Mouse (Mus musculus) liver, embryonic 16.5 days (tissue): Measurements from ENCODE around the gene Pawr. TPM values are rescaled to one million over a fixed set of nuclear protein-coding genes. Genes with fewer than 3 reads are reported as not detected.

Experiments used
- ATAC-seq: fragments of 200-750 bp; cut with Nextera tagmentation; 2 replicates; pipeline ENCODE4 v1.8.0; 2017; ENCODE audit warnings: low read depth, mild to moderate bottlenecking, moderate number of reproducible peaks, moderate library complexity
- H3K27ac ChIP-seq: fragments of 300-500 bp; sonication (generic); 2 replicates; pipeline ENCODE4 v1.5.1; 2014; ENCODE audit warnings: mild to moderate bottlenecking, low read length
- H3K27me3 ChIP-seq: fragments of 300-500 bp; sonication (generic); 2 replicates; pipeline ENCODE4 v1.6.1; 2014; ENCODE audit warnings: low read depth, low read length, mixed read lengths; ENCODE audit not compliant: control insufficient read depth, insufficient read depth
- H3K36me3 ChIP-seq: fragments of 300-500 bp; sonication (generic); 2 replicates; pipeline ENCODE4 v1.6.1; 2014; ENCODE audit warnings: mild to moderate bottlenecking; ENCODE audit not compliant: control insufficient read depth, insufficient read depth
- H3K4me1 ChIP-seq: fragments of 300-500 bp; sonication (generic); 2 replicates; pipeline ENCODE4 v1.6.1; 2014; ENCODE audit warnings: low read depth, low read length, mixed read lengths; ENCODE audit not compliant: control insufficient read depth
- H3K4me2 ChIP-seq: fragments of 300-500 bp; sonication (generic); 2 replicates; pipeline ENCODE4 v1.6.1; 2014; ENCODE audit warnings: low read depth, low read length, mixed read lengths
- H3K4me3 ChIP-seq: fragments of 300-500 bp; sonication (generic); 2 replicates; pipeline ENCODE4 v1.5.1; 2014; ENCODE audit warnings: low read depth, mild to moderate bottlenecking, low read length
- H3K9ac ChIP-seq: fragments of 300-500 bp; sonication (generic); 2 replicates; pipeline ENCODE4 v1.6.1; 2014; ENCODE audit warnings: low read depth, low read length
- H3K9me3 ChIP-seq: fragments of 300-500 bp; sonication (generic); replicated peaks from 2 replicates; pipeline ENCODE4 v1.6.1; 2016; ENCODE audit warnings: low read length; ENCODE audit not compliant: control insufficient read depth
- WGBS: fragments of 180-500 bp; shearing (Covaris S2); extraction: QIAGEN DNeasy Blood & Tissue Kit; methylation state at CpG from one replicate; pipeline ENCODE4 v1.1.7; 2014; ENCODE audit not compliant: insufficient replicate concordance; 5-methylcytosine and 5-hydroxymethylcytosine counted together
- polyA plus RNA-seq: library from polyadenylated mRNA; unstranded; fragments of >200 nt; fragmentation: Nextera tagmentation; extraction: Ambion mirVana; gene quantifications from 2 replicates; pipeline ENCODE4 v1.2.1, GENCODE M21; 2015

The Pawr gene
- polyA plus RNA-seq, 1 experiment from 2014 or later = 3.7 TPM

DNA sequence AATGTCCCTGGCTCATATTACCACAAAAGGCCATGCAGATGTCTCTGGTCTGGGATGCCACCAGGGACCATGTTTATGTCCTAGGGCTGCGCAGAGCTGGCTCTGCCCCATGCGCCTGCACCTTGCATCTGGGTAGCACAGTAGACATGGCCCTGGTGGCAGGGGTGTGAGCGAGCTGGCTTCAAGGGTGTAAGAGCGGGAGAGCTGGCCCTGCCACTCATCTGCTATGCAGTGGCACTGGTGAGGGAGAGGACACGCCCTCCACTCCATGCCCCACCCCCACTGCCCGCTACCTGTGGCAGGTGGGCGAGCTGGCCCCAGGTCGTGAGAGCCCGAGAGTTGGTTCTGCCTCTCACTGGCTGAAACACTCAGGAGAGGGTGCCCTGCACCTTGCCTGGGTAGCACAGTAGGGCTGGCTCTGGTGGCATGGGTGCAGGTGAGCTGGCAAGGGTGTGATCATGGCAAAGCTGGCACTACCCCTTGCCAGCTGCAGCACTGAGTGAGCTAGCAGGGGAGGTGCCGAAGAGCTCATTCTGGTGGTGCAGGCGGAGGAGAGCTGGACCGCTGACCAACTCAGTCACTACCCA is 24.8 kb downstream of the Pawr start:
- 83% methylated on average over 12 of the region's 12 CpGs for WGBS

DNA sequence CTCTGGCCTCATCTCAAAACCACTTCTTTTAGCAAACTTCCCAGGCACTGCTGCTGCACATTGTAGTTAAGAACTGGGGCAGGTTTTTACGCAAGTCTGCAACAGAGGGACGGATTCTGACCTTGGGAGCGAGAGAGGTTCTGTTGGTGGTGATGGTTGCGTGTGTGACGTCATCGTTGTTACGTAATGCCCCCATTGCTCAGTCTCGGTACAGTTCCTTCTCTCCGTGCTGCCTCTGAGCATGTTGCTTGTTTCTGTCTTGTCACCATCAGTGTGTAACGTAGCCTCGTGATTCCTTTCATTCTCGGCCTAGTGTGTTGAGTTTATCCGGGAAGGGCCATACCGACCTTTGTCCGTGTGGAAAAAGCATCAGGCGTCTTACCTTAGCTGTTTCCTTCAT is 28.1 kb downstream of the Pawr start:
- 0 out of 2 replicates have a peak, but pooled peaks have one; percentile 27 for ATAC-seq

More for the DNA sequence above, 24.8 kb downstream of the Pawr start:
- Histone ChIP-seq H3K36me3 (no peaks in the 10 kb centered on the region), H3K27ac (no peak overlapping the region), H3K9me3 (no peaks in the 10 kb centered on the region), H3K4me1 (no peaks in the 10 kb centered on the region; the same call in 1 of the 2 replicates), H3K4me3 (no peak overlapping the region), H3K27me3 (no peaks in the 10 kb centered on the region), H3K4me2 (no peak overlapping the region), H3K9ac (no peak overlapping the region)
- ATAC-seq = no peak; the same call in 1 of the 2 replicates

DNA sequence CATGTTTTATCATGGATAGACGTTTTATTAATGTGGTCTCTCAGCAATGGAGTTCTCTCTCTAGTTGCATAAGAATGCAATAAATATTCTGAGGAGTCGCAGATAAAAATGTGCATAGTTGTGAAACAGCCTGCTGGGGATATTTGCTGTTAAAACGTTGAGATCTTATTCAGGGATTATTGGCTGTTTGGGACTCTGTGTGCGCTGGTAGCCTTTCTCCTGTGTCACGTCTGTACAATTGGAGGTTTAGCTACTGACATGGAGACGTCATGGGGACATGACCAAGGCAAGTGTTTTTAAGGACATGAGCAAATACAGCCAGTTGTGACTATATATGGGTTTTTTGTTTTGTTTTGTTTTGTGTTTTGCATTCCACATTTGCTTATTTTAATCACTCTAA is 28.9 kb downstream of the Pawr start:
- no peak for ATAC-seq
- WGBS = 52% methylated on average over 6 of the region's 6 CpGs
- no peaks in the 10 kb centered on the region; the same call in 1 of the 2 replicates for H3K4me1 ChIP-seq
- H3K9me3 ChIP-seq = no peaks in the 10 kb centered on the region
- H3K4me3 ChIP-seq = no peak overlapping the region
- no peaks in the 10 kb centered on the region for H3K27me3 ChIP-seq
- no peak overlapping the region for H3K4me2 ChIP-seq
- H3K27ac ChIP-seq = no peak overlapping the region
- no peak overlapping the region for H3K9ac ChIP-seq
- no peaks in the 10 kb centered on the region for H3K36me3 ChIP-seq

More for the DNA sequence above, 28.1 kb downstream of the Pawr start:
- no peak overlapping the region for H3K4me2 ChIP-seq
- H3K27me3 ChIP-seq = no peaks in the 10 kb centered on the region
- no peak overlapping the region for H3K4me3 ChIP-seq
- no peaks in the 10 kb centered on the region for H3K36me3 ChIP-seq
- no peak overlapping the region for H3K27ac ChIP-seq
- H3K9me3 ChIP-seq = no peaks in the 10 kb centered on the region
- 73% methylated on average over 16 of the region's 16 CpGs for WGBS
- no peak overlapping the region for H3K9ac ChIP-seq
- H3K4me1 ChIP-seq = no peaks in the 10 kb centered on the region; the same call in 1 of the 2 replicates

DNA sequence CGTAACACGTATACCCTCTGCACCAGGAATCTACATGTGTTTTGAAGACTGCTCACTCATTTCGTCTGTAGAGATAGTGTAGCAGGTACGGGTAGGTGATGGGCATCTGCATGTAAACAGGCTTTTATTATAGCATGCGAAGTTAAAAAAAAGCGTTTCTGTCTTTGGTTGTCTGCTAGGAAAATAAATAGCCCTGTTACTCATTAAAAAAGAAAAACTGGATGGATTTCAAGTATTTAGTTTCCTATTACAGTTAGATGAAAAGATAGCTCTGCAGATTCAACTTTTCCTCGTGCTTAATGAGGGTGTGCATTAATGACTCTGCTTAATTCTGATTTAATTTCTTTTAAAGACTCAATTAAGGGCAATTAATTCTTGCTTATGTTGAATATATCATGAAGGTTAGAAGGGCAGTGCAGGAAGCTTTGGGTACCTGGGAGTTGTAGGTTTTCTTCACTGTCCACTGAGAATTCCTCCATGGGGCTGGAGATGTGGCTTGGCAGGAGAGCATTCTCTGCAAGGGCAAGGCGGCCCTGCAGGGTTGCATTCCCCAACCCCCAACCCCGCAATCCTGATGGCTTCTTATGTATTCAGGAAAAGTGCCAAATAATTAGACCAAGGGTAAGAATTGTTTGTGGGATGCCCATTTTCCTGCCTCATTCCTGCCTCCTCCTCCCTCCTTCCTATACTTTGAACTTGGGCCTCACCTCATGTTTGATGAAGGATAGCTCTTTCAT is 29.7 kb downstream of the Pawr start:
- H3K27me3 ChIP-seq = no peaks in the 10 kb centered on the region
- H3K9me3 ChIP-seq = no peaks in the 10 kb centered on the region
- no peak overlapping the region for H3K4me3 ChIP-seq
- no peak overlapping the region for H3K4me2 ChIP-seq
- H3K27ac ChIP-seq = no peak overlapping the region
- H3K9ac ChIP-seq = no peak overlapping the region
- WGBS = 66% methylated on average over 9 of the region's 9 CpGs
- H3K36me3 ChIP-seq = no peaks in the 10 kb centered on the region
- H3K4me1 ChIP-seq = no peaks in the 10 kb centered on the region; the same call in 1 of the 2 replicates
- no peak for ATAC-seq

DNA sequence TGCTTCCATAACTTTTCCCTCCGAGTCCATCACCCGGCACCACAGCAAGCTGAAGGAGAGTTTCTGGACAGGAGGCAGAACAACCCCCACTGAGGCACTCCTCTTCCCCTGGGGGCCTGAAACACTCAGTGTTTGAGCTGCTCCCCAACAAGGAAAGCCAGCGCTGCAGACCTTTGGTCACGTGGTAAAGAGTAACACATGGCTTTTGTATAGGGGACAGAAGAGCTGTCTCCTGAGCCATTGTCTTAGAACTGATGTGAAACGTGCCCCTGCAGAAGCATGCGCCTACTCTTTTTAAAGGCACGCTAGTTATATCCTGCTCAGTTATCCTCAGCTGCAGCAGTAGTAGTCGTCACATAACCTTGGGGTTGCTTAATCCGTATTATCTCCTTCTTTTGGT is 32.0 kb downstream of the Pawr start:
- H3K9me3 ChIP-seq = no peaks in the 10 kb centered on the region
- H3K4me2 ChIP-seq = no peak overlapping the region
- no peaks in the 10 kb centered on the region for H3K36me3 ChIP-seq
- H3K9ac ChIP-seq = no peak overlapping the region
- ATAC-seq = no peak
- no peak overlapping the region for H3K4me3 ChIP-seq
- no peaks in the 10 kb centered on the region; the same call in 1 of the 2 replicates for H3K4me1 ChIP-seq
- H3K27ac ChIP-seq = no peak overlapping the region
- WGBS = 70% methylated on average over 9 of the region's 9 CpGs
- no peaks in the 10 kb centered on the region for H3K27me3 ChIP-seq

DNA sequence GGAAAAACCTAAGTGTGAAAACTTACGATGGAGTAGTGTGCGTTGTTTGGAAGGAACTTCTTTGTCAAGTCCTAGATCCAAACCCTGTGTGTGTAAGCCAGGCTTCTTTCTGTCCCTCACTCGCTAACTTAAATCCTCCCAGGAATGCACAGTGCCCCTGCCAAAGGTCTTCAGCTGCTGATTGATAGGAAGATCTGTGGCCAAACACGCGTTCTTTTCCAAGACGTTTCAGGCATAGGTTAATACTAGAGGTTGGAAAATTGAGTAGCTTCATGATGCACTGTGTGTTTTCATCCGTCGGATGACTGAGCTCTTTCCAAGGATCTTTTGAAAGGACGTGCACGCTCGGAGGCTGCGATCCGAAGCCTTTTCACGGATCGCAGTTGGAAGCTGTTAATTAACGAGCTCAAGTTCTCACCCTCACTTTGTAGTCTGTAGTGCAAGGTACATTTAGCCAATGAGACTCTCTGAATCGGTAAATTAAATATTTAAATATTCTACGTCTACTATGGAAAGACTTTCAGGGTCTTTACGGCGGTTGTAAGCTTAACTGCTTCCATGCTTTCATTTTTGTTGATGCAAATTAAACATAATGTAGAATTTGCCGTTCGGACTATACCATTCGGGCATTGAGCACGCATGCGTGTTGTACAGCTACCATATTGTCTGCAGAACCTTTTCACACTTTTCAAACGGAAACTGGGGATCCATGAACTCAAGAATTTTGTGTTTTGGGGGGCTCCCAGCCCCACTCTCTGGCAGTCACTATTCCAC is 33.2 kb downstream of the Pawr start:
- Histone ChIP-seq H3K27me3 (no peaks in the 10 kb centered on the region), H3K9me3 (no peaks in the 10 kb centered on the region), H3K36me3 (no peaks in the 10 kb centered on the region), H3K4me2 (no peak overlapping the region), H3K9ac (no peak overlapping the region), H3K27ac (no peak overlapping the region), H3K4me1 (no peaks in the 10 kb centered on the region), H3K4me3 (no peak overlapping the region)
- 83% methylated on average over 26 of the region's 26 CpGs for WGBS
- ATAC-seq = no peak

DNA sequence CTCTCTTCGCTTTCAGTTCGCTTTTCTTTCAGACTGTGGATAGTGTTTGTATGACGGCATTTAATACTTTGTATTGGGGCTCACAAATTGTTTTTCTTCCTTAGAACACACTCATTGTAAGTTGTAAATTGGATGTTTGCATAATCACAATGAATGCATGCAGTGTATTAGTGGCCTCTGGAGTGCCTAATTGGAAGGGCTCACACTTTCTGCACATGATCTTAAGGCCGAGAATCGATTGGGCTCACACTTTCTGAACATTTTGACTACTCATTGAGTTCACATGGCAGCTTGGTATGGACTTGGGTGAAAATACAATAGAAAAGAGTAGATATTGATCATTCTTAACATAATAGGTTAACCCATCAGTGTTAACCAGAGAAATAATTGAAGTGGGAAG is 34.3 kb downstream of the Pawr start:
- Histone ChIP-seq H3K36me3 (no peaks in the 10 kb centered on the region), H3K9ac (no peak overlapping the region), H3K4me3 (no peak overlapping the region), H3K4me1 (no peaks in the 10 kb centered on the region), H3K27me3 (no peaks in the 10 kb centered on the region), H3K9me3 (no peaks in the 10 kb centered on the region), H3K27ac (no peak overlapping the region), H3K4me2 (no peak overlapping the region)
- ATAC-seq = no peak
- WGBS = 76% methylated on average over 5 of the region's 5 CpGs

DNA sequence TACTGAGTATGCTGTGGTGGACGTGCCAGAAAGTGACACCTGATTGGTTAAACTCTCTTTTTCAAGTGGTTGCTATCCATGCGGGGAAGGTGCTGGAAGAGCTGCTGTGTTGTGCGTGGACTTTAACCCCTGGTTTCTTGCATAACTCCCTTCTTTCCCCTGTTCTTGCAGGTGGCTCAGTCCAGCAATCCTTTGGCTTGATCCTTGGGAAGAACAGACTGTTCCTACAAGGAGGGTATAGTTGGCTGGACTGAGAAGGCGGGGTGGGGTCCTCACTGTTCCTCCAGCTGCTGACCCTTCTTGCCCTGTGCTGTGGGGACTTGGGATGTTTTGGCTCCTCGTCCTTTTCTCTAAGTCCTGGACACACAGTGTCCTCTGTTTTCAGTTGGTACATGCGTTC is 36.4 kb downstream of the Pawr start:
- Histone ChIP-seq H3K27me3 (no peaks in the 10 kb centered on the region), H3K4me1 (no peaks in the 10 kb centered on the region), H3K27ac (no peak overlapping the region), H3K36me3 (no peaks in the 10 kb centered on the region), H3K9ac (no peak overlapping the region), H3K9me3 (no peaks in the 10 kb centered on the region), H3K4me3 (no peak overlapping the region), H3K4me2 (no peak overlapping the region)
- 71% methylated on average over 6 of the region's 6 CpGs for WGBS
- no peak for ATAC-seq

DNA sequence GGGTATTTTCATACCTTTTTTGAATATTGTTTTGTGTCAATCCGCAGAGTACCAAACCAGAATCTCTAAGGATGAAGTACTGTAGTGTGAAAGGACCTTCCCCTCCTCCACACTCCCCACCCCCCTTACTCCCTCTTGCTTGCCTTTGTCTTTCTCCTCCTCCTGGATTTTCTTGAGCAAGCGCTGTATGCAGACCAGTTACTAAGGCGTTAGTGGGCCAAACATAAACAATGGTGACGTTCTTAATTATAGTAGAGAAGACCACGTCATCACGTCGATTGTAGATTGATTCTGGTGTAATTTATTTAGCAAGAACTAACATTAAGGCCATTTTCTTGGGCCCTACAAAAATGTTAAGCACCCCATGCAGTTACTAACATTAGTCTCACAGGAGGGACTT is 40.3 kb downstream of the Pawr start:
- no peak overlapping the region for H3K27ac ChIP-seq
- no peaks in the 10 kb centered on the region for H3K36me3 ChIP-seq
- no peaks in the 10 kb centered on the region for H3K9me3 ChIP-seq
- no peak overlapping the region for H3K4me3 ChIP-seq
- WGBS = 74% methylated on average over 7 of the region's 7 CpGs
- ATAC-seq = no peak
- H3K27me3 ChIP-seq = no peaks in the 10 kb centered on the region
- H3K4me2 ChIP-seq = no peak overlapping the region
- H3K9ac ChIP-seq = no peak overlapping the region
- no peaks in the 10 kb centered on the region for H3K4me1 ChIP-seq
